Mouse (Mus musculus): Measurements from ENCODE around the gene Nek4.
A peak's percentile ranks its signal among the peaks of the same experiment; 100 is the strongest.

The Nek4 gene

GRCm38 (mm10) chr14:30951154-30951825 is at the start of gene Nek4:
Gene Nek4, plus strand, starts transcription at chr14:30951377.
- DNase-seq, result peak; percentile 96

GRCm38 (mm10) chr14:30902628-30903027 is 48.5 kb upstream of the Nek4 start:
- DNase-seq, result no peak

GRCm38 (mm10) chr14:30903036-30903435 is 48.1 kb upstream of the Nek4 start:
- DNase-seq, result no peak

GRCm38 (mm10) chr14:30904307-30904706 is 46.9 kb upstream of the Nek4 start:
- DNase-seq, result no peak

- peak; percentile 53 for DNase-seq
Observed at GRCm38 (mm10) chr14:30906001-30906400, 45.2 kb upstream of the Nek4 start.

GRCm38 (mm10) chr14:30907814-30908265 is 43.3 kb upstream of the Nek4 start:
- peak; percentile 68 for DNase-seq

- DNase-seq, result no peak
Observed at GRCm38 (mm10) chr14:30911141-30911540, 40.0 kb upstream of the Nek4 start.

- DNase-seq, result no peak
Observed at GRCm38 (mm10) chr14:30912641-30913040, 38.5 kb upstream of the Nek4 start.

GRCm38 (mm10) chr14:30913404-30913803 is 37.8 kb upstream of the Nek4 start:
- DNase-seq, result peak; percentile 60

GRCm38 (mm10) chr14:30916516-30916915 is 34.7 kb upstream of the Nek4 start:
- no peak for DNase-seq

GRCm38 (mm10) chr14:30922053-30922670 is 29.0 kb upstream of the Nek4 start:
- DNase-seq, result no peak

GRCm38 (mm10) chr14:30923375-30924105 is 27.6 kb upstream of the Nek4 start, which contains the start of gene Itih3:
Gene Itih3, minus strand, starts transcription at chr14:30923760.
- no peak for DNase-seq

- DNase-seq, result no peak
Observed at GRCm38 (mm10) chr14:30925492-30925891, 25.7 kb upstream of the Nek4 start.

- no peak for DNase-seq
Observed at GRCm38 (mm10) chr14:30930386-30930785, 20.8 kb upstream of the Nek4 start.

GRCm38 (mm10) chr14:30933351-30933750 is 17.8 kb upstream of the Nek4 start:
- DNase-seq, result no peak

GRCm38 (mm10) chr14:30942254-30942653 is 8.9 kb upstream of the Nek4 start:
- no peak for DNase-seq

GRCm38 (mm10) chr14:30943038-30943437 is 8.1 kb upstream of the Nek4 start, which contains the start of gene Itih1:
Gene Itih1, minus strand, starts transcription at chr14:30943289.
- DNase-seq, result no peak

- DNase-seq, result peak; percentile 86
Observed at GRCm38 (mm10) chr14:30943860-30944674, 7.1 kb upstream of the Nek4 start.

- no peak for DNase-seq
Observed at GRCm38 (mm10) chr14:30944745-30945144, 6.4 kb upstream of the Nek4 start.

- DNase-seq, result no peak
Observed at GRCm38 (mm10) chr14:30949986-30950385, 1.2 kb upstream of the Nek4 start.

- no peak for DNase-seq
Observed at GRCm38 (mm10) chr14:30958517-30958916, 7.3 kb downstream of the Nek4 start.

- DNase-seq, result no peak
Observed at GRCm38 (mm10) chr14:30959031-30959430, 7.9 kb downstream of the Nek4 start.

GRCm38 (mm10) chr14:30960366-30960765 is 9.2 kb downstream of the Nek4 start:
- no peak for DNase-seq

All from lung, postnatal 14 days (tissue).